Mouse (Mus musculus): ENCODE measurements around the gene Mtr.

The Mtr gene

DNA sequence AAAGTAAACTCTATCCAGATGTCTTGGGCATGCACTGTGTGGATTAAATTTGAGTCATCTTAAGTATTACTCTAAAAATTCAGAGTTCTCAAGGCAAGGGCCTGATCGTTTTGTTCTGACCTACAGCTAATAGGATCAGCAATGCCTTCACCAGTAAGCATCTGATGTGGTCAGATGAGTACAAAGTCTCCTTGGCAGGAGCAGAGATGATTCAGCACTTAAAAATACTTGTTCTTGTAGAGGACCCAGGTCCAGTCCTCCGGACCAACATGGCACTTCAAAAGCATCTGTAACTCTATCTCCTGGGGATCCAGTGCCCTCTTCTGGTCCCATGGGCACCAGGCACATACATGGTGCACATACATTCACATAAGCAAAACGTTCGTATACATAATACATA, 25.8 kb downstream of the Mtr start:
- no peak for DNase-seq

GRCm38 (mm10) chr13:12228248-12228647, 29.7 kb downstream of the Mtr start:
- DNase-seq, result no peak

DNA sequence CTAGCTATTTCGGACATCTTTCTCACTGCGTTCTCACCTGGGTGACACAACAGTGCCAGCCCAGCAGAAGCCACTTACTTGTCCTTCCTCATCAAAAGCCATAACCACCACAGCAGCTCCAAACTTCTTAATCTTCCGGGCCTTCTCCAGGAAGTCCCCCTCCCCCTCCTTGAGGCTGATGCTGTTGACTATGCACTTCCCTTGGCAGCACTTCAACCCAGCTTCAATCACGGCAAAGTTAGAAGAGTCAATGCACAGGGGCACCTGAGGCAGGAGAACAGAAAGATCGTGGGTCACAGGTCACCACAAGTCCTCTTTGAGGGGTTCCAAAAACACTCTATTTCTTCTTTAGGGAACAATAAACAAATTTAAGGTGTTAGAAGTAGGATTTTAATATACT, 30.3 kb downstream of the Mtr start:
- no peak for DNase-seq

DNA sequence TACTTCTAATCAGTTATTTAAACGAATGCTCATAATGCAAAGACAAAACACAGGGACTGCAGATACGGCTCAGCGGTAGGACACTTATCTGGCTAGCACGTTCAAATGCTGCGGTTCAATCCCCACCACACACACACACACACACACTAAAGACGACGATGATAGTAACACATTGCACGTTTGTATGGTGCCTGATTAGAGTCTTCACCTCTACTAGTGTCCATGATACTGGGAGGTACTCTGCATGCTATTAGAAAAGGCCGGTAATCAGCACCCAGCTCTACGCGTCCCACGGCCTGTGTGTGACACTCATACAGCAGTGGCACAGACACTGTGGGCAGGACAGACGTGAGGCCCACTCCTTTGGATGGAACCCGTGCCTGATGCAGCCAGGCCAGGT, 39.3 kb downstream of the Mtr start:
- DNase-seq, result no peak

- no peak for DNase-seq
These were observed 43.0 kb downstream of the Mtr start for GRCm38 (mm10) chr13:12214922-12215321.

DNA sequence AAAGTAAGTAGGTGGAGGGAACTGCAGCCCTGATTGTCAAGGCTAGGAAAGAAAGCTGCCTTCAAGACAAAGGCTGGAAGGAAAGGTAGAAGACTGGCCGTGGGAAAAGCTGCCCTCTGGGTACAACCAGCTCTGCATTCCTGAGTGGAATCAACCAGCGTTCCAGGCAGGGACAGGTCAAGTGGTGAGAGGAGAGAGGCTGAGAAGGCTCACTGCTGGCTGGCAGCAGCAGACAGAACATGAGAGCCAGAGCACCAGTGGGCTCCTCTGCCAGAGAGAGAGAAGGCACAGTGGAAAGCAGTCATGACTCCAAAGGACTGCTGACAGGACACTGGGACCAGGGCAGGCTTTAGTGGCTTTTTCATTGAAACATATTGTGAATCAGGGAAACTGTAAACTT, 46.9 kb downstream of the Mtr start:
- DNase-seq, result no peak

DNA sequence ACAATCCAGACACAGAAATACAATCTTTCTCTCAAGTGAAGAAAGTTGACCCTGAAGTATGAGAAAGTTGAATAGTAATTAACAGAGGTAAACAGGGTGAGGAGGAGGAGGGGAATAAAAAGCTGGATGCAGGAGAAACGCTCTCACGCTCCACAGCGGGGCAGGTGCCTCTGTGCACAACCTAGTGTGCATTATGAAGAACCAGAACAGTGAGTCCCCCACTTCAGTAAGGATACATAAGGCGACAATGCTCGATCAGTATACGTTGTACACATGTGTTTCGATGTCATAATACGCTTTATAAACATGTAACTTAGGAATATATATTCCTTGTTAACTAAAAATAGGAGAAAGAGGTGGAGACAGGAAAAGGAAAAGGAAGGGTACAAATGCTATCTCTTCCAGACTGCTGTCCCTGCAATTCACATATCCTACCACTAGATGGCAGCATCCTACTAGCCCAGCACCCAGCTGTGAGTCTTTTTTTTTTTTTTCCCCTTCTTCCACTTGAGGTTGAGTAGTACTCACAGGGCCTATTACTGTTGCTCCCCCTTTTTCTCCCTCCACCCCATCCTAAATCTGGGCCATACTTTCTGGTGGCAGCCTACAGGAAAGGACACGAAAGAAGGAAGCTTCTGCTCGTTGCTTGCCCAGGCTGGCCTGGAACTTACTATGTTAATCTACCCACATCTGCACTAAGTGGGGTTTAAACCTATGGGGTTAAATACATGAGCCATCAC, 47.7 kb downstream of the Mtr start:
- DNase-seq, result peak; percentile 56

DNA sequence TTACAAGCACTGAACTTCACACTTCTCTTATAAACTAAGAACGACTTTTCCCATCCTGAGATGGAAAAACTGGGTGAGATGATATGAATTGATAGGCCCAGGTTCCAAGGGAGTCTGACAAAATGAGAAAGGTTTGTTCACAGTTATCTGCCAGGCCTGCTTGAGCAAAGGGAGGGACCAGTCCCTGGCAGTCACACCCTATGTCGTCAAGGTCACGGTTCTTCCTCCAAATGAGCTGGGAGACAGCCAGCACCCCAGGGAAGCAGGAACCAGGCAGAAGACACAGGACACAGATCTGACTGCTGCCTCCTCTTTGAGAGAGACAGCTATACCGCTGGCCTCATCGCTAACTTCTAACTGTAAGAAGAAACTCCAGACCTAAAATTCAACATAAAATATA, 57.5 kb downstream of the Mtr start:
- no peak for DNase-seq

DNA sequence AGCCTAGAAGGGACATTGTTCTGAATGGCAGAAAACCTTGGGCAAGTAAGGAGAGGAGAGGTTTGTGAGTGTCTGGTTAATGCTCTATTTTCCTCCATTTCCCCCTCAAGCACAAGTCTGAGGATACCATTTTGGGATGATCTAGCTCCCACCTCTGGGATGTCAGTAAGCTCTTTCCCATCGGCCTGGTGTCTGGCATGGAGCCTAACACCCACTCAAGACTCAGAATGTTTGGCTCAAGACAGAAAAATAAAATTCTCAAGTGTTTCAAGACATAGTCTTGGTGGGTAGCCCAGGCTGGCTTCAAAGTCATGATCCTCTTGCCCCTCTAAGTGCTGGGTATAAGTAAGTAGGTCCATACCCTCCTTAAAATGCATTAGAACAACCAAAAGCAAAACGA, 59.4 kb downstream of the Mtr start:
- no peak for DNase-seq

DNA sequence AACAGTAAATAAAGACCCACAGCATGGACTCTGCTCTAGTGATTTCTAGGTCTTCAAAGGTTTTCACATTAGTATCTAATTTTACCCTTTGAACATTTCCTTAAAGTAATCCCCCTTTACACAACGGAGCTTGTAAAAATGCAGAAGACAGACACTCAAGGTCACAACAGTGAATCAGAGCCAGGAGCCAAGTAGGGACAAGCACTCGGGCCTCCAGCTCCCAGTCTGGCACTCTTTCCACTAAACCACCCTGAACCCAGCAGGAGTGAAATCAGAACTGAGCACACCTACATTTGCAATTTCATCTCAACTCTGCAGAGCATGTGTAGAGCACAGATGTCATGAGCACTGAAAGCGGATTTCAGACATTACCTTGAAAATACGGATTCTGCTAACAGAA, 61.1 kb downstream of the Mtr start:
- no peak for DNase-seq

- no peak for DNase-seq
These were observed 61.9 kb downstream of the Mtr start for GRCm38 (mm10) chr13:12196012-12196411.

- no peak for DNase-seq
These were observed 62.8 kb downstream of the Mtr start for GRCm38 (mm10) chr13:12194942-12195662.

- no peak for DNase-seq
These were observed 68.7 kb downstream of the Mtr start for GRCm38 (mm10) chr13:12189219-12189618.

- DNase-seq, result no peak
These were observed 69.1 kb downstream of the Mtr start for GRCm38 (mm10) chr13:12188804-12189203.

- no peak for DNase-seq
These were observed 78.4 kb downstream of the Mtr start for GRCm38 (mm10) chr13:12179481-12179880.

GRCm38 (mm10) chr13:12176761-12177160, 81.2 kb downstream of the Mtr start:
- DNase-seq, result no peak

DNA sequence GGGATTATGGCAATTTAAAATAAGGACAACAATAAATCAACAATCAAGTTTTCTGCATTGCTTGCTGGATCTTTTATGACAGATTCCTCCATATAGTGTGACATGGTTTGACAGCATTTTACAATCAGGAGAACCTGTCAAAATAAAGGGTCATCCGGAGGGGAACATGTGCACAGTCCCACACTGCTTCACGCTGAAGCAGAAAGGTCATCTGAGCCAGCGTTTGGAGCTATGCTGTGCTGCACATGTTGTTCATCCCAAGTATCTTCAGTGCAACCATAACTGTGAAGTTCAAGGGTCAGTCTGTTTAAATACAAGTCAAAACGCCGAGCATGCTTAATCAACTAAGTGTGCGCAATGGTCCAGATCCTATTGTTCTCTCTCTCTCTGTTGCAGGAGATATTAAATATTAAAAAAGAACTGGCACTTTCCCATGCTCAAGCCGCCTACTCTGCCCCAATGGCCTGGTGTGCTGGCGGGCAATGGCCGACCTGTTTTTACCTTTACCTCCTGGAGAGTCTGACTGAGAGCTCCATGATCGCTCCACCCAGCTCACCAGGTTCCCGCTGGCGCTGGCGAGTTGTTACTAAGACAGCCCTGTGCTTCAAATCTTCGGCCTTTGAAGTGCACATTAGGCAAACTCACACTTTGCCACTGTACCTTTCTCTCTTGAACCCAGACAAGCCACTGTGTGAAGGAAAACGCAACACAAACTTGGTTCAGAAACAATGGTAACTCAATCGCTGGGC, 81.8 kb downstream of the Mtr start:
- no peak for DNase-seq

- DNase-seq, result no peak
These were observed 90.6 kb downstream of the Mtr start for GRCm38 (mm10) chr13:12167276-12167675.

GRCm38 (mm10) chr13:12166386-12166785, 91.5 kb downstream of the Mtr start:
- DNase-seq, result no peak

GRCm38 (mm10) chr13:12165461-12166058, 92.4 kb downstream of the Mtr start:
- DNase-seq, result no peak

GRCm38 (mm10) chr13:12162457-12162856, 95.5 kb downstream of the Mtr start:
- no peak for DNase-seq

DNA sequence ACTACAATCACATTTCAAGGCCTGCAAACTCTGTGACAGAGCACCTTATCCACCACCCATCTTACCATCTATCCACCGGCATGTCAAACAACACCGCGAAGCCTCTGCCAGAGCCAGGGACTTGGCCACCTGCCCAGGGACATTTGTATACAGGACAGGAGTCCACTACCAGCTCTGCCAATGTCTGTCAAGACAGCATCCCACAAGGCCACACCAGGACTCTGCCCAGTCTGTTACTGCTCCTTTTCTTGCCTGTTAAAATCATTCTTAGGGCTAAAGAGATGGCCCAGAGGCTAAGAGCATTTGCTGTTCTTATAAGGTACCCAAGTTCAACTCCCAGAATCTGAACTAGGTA, 97.8 kb downstream of the Mtr start:
- no peak for DNase-seq

- DNase-seq, result no peak
These were observed 98.4 kb downstream of the Mtr start for GRCm38 (mm10) chr13:12159288-12160120.
